Comparison of ENCODE assay signal across 25 mouse cellular contexts in genomic region chr15:81510621-81511020, GRCm38 (mm10). TPM values are rescaled to one million over a fixed set of nuclear protein-coding genes. Genes with fewer than 3 reads are reported as not detected.
DNase-seq lines count a peak whose midpoint lies in the region.
"Had no signal": no experiment of that assay in that cellular context is flagged by ENCODE, and none has a peak within 500 bp of the region (broad histone marks: within the 10 kb centered on the region; RNA-seq: fewer than 3 reads in every experiment).

No protein-coding gene starts in this region.

- H3K27me3 ChIP-seq in heart, embryonic 10.5 days (ENCODE audit: insufficient read depth, poor library complexity, severe bottlenecking): no peaks in the 10 kb centered on the region
- H3K27me3 ChIP-seq: embryonic facial prominence, embryonic 13.5 days; forebrain, embryonic 13.5 days; heart, embryonic 13.5 days; hindbrain, embryonic 12.5 days; hindbrain, embryonic 15.5 days; intestine, embryonic 15.5 days had no signal

- 76% methylated on average over 4 of the region's 4 CpGs for WGBS in heart, embryonic 10.5 days

- peak; percentile 64 for DNase-seq in heart, embryonic 10.5 days (ENCODE audit: low spot score)
- DNase-seq in heart, postnatal 25 days (ENCODE audit: low spot score): no peak
- DNase-seq in 416B (ENCODE audit: low read depth): peak; percentile 73
- peak; percentile 51 for DNase-seq in CD4-positive, CD25-positive, alpha-beta regulatory T cell, adult 2 months (ENCODE audit: low read depth, low spot score)
- DNase-seq in induced T-regulatory cell, adult 2 months (ENCODE audit: low read depth): peak; percentile 79
- no peak for DNase-seq in embryo, embryonic 11 days
- no peak for DNase-seq in adrenal gland, adult 2 months
- DNase-seq: adrenal gland, postnatal 10 days; cerebellum, adult 11 months; cerebellum, adult 2 months; cerebellum, adult 9-11 months; cerebellum, postnatal 25 days; gastrocnemius, adult 2 months; gastrocnemius, postnatal 14 days; heart, adult 18-20 months; heart, postnatal 14 days; kidney, adult 11 months had no signal

- no peaks in the 10 kb centered on the region for H3K9me3 ChIP-seq in heart, embryonic 10.5 days
- H3K9me3 ChIP-seq: embryonic facial prominence, embryonic 10.5 days; embryonic facial prominence, embryonic 13.5 days; forebrain, embryonic 13.5 days; heart, embryonic 13.5 days; hindbrain, embryonic 12.5 days; hindbrain, embryonic 15.5 days; intestine, embryonic 15.5 days had no signal

- H3K4me1 ChIP-seq in heart, embryonic 10.5 days: peaks cover 16% of the 10 kb centered on the region

- H3K27ac ChIP-seq in heart, embryonic 10.5 days: no peak overlapping the region
- H3K27ac ChIP-seq: forebrain, embryonic 13.5 days; hindbrain, embryonic 12.5 days; hindbrain, embryonic 15.5 days had no signal

- intact Hi-C loops in heart, postnatal 25 days (cut with DNase I): loop anchor here (5.0 kb wide), 1 partner anchor 43 kb away; the partner anchor contains the start of gene Rbx1

- no peaks in the 10 kb centered on the region for H3K36me3 ChIP-seq in heart, embryonic 10.5 days
- H3K36me3 ChIP-seq: embryonic facial prominence, embryonic 10.5 days; embryonic facial prominence, embryonic 13.5 days; heart, embryonic 13.5 days; hindbrain, embryonic 12.5 days; hindbrain, embryonic 15.5 days; intestine, embryonic 15.5 days had no signal

- no peak overlapping the region for H3K4me3 ChIP-seq in heart, embryonic 10.5 days
- H3K4me3 ChIP-seq: embryonic facial prominence, embryonic 10.5 days; embryonic facial prominence, embryonic 13.5 days; erythroblast, embryonic 14.5 days; forebrain, embryonic 13.5 days; hindbrain, embryonic 12.5 days; hindbrain, embryonic 15.5 days; intestine, embryonic 15.5 days had no signal

RNA-seq across cellular contexts. Expression of gene Rbx1, which starts 44.5 kb away (rescaled TPM):
- 461 and 481 TPM in 2 replicates for polyA plus RNA-seq in heart, embryonic 10.5 days (2016; fragmentation: Nextera tagmentation; extraction: Ambion mirVana)
- total RNA-seq in heart, postnatal 25 days (2021): 100 to 1,000 TPM; 116 to 128 TPM
- total RNA-seq in adrenal gland, adult 2 months (2021): 100 to 1,000 TPM; 128 to 150 TPM
- 13.8 and 16.8 TPM in 2 replicates for polyA plus RNA-seq in adrenal gland, adult 2 months (2012; rRNA removed)

Comparison
In these comparisons a context has a peak if more than half of its experiments do, and no peak if none do; other contexts are left out.
1. DNase-seq: peak in heart, embryonic 10.5 days (single experiment), 416B (single experiment), CD4-positive, CD25-positive, alpha-beta regulatory T cell, adult 2 months (single experiment) and induced T-regulatory cell, adult 2 months (single experiment); none in heart, postnatal 25 days (single experiment), embryo, embryonic 11 days (single experiment) and adrenal gland, adult 2 months (single experiment).